Mouse (Mus musculus): Measurements from ENCODE around the gene Me3. TPM values are rescaled to one million over a fixed set of nuclear protein-coding genes. Genes with fewer than 3 reads are reported as not detected.

The Me3 gene
- total RNA-seq, 1 experiment, result 0.13 TPM

DNA sequence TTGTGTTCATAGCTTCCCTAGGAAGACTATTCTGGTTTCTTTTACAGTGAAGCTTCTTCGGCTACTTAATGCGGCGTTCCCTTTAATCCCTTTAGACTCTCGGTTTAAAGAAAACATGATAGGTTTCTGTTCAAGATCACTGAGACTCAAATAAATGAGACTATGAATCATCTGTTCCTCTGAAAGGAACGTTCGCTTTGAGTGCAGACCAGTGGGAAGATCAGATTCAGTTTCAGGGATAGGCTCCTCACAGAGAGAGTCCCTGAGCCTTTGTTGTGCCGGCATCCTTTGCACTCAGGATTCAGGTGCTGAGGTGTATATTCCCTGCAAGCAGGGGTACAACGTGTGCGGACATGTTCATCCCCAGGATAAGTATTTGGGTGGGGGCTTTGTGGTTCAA, 25.0 kb downstream of the Me3 start:
- Histone ChIP-seq H3K9ac (ENCODE audit: insufficient read depth, low read depth, low read length, poor library complexity, severe bottlenecking) (no peak overlapping the region), H3K4me1 (ENCODE audit: control insufficient read depth in 2 of 2, insufficient read depth in 2 of 2, low read length in 2 of 2, poor library complexity in 1 of 2) (no peaks in the 10 kb centered on the region), H3K27ac (ENCODE audit: insufficient read depth, low read depth, low read length, poor library complexity, severe bottlenecking) (no peak overlapping the region), H3K4me3 (ENCODE audit: insufficient read depth in 1 of 2, low read depth in 1 of 2, low read length in 2 of 2, poor library complexity in 1 of 2, severe bottlenecking in 1 of 2) (no peak overlapping the region), H3K9me3 (ENCODE audit: control insufficient read depth, insufficient read depth, low read depth, low read length) (no peaks in the 10 kb centered on the region), H3K36me3 (ENCODE audit: control insufficient read depth, insufficient read depth, low read length, poor library complexity, severe bottlenecking) (no peaks in the 10 kb centered on the region)
- DNase-seq (ENCODE audit: low read depth, low spot score), result no peak
- in situ Hi-C loops (cut with MboI; ENCODE audit: low sequenced_read_pairs in 2 of 2, unreplicated experiment in 2 of 2), result no loop called here
- TF ChIP-seq HCFC1 (IDR thresholded peaks at IDR 0.05; ENCODE audit: borderline replicate concordance, insufficient read depth, low read length), result no peak
- TF ChIP-seq ZNF384 (IDR thresholded peaks at IDR 0.05; ENCODE audit: low read depth, low read length), result no peak
- no peak for TF ChIP-seq CHD2 (IDR thresholded peaks at IDR 0.05; ENCODE audit: low read depth, low read length)
- no peak for TF ChIP-seq MAFK (IDR thresholded peaks at IDR 0.05; ENCODE audit: insufficient read depth, low read depth, low read length)
- TF ChIP-seq ZC3H11A (IDR thresholded peaks at IDR 0.05; ENCODE audit: borderline replicate concordance, low read depth, low read length), result no peak

DNA sequence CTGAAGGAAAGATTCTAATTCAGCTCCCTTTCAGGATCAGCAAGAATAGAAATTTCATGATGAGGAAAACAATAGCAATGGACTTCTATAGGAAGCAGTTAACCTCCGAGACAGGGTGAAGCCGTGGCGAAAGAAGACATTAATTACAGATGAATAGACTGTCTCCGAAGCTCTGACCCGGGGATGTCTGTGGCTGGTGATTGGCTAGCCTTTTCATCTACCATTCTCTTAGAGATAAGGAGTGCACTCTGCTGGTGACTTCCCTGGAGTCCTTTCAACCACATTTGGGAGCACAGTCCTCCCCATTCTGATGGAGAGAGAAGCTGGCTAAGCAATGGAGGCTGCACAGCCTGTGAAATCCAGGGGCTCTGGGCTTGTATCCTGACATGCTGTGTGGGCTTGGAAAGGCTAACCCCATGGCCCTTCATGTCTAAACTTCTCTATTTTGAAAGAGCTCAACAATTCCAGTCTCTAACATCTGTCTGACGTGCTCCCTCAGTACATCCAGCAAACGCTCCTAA, 25.6 kb downstream of the Me3 start:
- H3K4me1 ChIP-seq (ENCODE audit: control insufficient read depth in 2 of 2, insufficient read depth in 2 of 2, low read length in 2 of 2, poor library complexity in 1 of 2), result no peaks in the 10 kb centered on the region
- in situ Hi-C loops (cut with MboI; ENCODE audit: low sequenced_read_pairs in 2 of 2, unreplicated experiment in 2 of 2), result no loop called here
- H3K27ac ChIP-seq (ENCODE audit: insufficient read depth, low read depth, low read length, poor library complexity, severe bottlenecking), result no peak overlapping the region
- no peak for DNase-seq (ENCODE audit: low read depth, low spot score)
- H3K9me3 ChIP-seq (ENCODE audit: control insufficient read depth, insufficient read depth, low read depth, low read length), result no peaks in the 10 kb centered on the region
- no peak overlapping the region for H3K9ac ChIP-seq (ENCODE audit: insufficient read depth, low read depth, low read length, poor library complexity, severe bottlenecking)
- no peaks in the 10 kb centered on the region for H3K36me3 ChIP-seq (ENCODE audit: control insufficient read depth, insufficient read depth, low read length, poor library complexity, severe bottlenecking)
- TF ChIP-seq CHD2 (IDR thresholded peaks at IDR 0.05; ENCODE audit: low read depth, low read length) (no peak), ZNF384 (IDR thresholded peaks at IDR 0.05; ENCODE audit: low read depth, low read length) (no peak), HCFC1 (IDR thresholded peaks at IDR 0.05; ENCODE audit: borderline replicate concordance, insufficient read depth, low read length) (no peak), MAFK (IDR thresholded peaks at IDR 0.05; ENCODE audit: insufficient read depth, low read depth, low read length) (no peak), ZC3H11A (IDR thresholded peaks at IDR 0.05; ENCODE audit: borderline replicate concordance, low read depth, low read length) (no peak)
- H3K4me3 ChIP-seq (ENCODE audit: insufficient read depth in 1 of 2, low read depth in 1 of 2, low read length in 2 of 2, poor library complexity in 1 of 2, severe bottlenecking in 1 of 2), result no peak overlapping the region

DNA sequence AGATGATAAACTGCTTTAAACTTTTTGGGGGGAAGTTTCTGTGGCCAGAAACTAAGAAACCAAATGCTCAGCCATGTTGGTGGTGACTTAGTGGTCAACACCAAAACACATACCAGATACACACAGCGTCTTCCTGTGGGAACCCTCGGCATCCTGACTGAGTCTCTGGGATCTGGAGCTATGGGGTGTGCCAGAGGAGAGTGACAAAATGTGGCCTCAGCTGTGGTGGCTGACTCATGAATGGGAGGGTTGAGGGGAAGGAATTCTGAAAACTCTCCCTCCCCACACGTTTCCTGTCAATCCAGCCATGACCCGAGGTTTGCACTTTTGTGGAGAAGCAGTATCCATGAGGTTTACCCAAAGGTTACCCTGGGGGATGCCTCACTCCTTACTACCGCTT, 32.0 kb downstream of the Me3 start:
- no peak overlapping the region for H3K9ac ChIP-seq (ENCODE audit: insufficient read depth, low read depth, low read length, poor library complexity, severe bottlenecking)
- no peaks in the 10 kb centered on the region for H3K9me3 ChIP-seq (ENCODE audit: control insufficient read depth, insufficient read depth, low read depth, low read length)
- TF ChIP-seq ZC3H11A (IDR thresholded peaks at IDR 0.05; ENCODE audit: borderline replicate concordance, low read depth, low read length) (no peak), ZNF384 (IDR thresholded peaks at IDR 0.05; ENCODE audit: low read depth, low read length) (no peak), MAFK (IDR thresholded peaks at IDR 0.05; ENCODE audit: insufficient read depth, low read depth, low read length) (no peak), CHD2 (IDR thresholded peaks at IDR 0.05; ENCODE audit: low read depth, low read length) (no peak), HCFC1 (IDR thresholded peaks at IDR 0.05; ENCODE audit: borderline replicate concordance, insufficient read depth, low read length) (no peak)
- H3K4me1 ChIP-seq (ENCODE audit: control insufficient read depth in 2 of 2, insufficient read depth in 2 of 2, low read length in 2 of 2, poor library complexity in 1 of 2), result no peaks in the 10 kb centered on the region
- no peak overlapping the region for H3K4me3 ChIP-seq (ENCODE audit: insufficient read depth in 1 of 2, low read depth in 1 of 2, low read length in 2 of 2, poor library complexity in 1 of 2, severe bottlenecking in 1 of 2)
- no peak overlapping the region for H3K27ac ChIP-seq (ENCODE audit: insufficient read depth, low read depth, low read length, poor library complexity, severe bottlenecking)
- no peaks in the 10 kb centered on the region for H3K36me3 ChIP-seq (ENCODE audit: control insufficient read depth, insufficient read depth, low read length, poor library complexity, severe bottlenecking)
- in situ Hi-C loops (cut with MboI; ENCODE audit: low sequenced_read_pairs in 2 of 2, unreplicated experiment in 2 of 2), result no loop called here
- DNase-seq (ENCODE audit: low read depth, low spot score), result no peak

DNA sequence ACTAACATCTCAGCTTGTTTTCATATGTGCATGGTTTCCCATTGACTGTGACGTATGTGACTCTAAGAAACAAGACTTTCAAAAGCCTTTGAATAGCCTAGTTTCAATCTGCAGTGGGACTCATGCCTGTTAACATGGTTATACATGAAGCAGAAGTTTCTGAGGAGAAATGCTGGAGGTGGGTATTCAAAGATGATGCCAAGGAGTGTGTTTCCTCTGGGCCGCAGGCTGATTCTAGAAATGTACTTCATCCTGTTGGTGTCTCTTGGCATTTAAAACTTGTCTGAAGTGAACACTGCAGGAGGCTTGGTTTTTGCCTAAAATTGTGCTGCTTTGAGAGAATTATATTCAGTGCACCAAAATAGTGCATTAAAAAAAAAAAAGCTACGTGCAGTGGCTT, 34.2 kb downstream of the Me3 start:
- no peak overlapping the region for H3K9ac ChIP-seq (ENCODE audit: insufficient read depth, low read depth, low read length, poor library complexity, severe bottlenecking)
- DNase-seq (ENCODE audit: low read depth, low spot score), result no peak
- no peak overlapping the region for H3K27ac ChIP-seq (ENCODE audit: insufficient read depth, low read depth, low read length, poor library complexity, severe bottlenecking)
- no peak overlapping the region for H3K4me3 ChIP-seq (ENCODE audit: insufficient read depth in 1 of 2, low read depth in 1 of 2, low read length in 2 of 2, poor library complexity in 1 of 2, severe bottlenecking in 1 of 2)
- TF ChIP-seq ZC3H11A (IDR thresholded peaks at IDR 0.05; ENCODE audit: borderline replicate concordance, low read depth, low read length), result no peak
- TF ChIP-seq HCFC1 (IDR thresholded peaks at IDR 0.05; ENCODE audit: borderline replicate concordance, insufficient read depth, low read length), result no peak
- no peak for TF ChIP-seq CHD2 (IDR thresholded peaks at IDR 0.05; ENCODE audit: low read depth, low read length)
- no peak for TF ChIP-seq ZNF384 (IDR thresholded peaks at IDR 0.05; ENCODE audit: low read depth, low read length)
- no peak for TF ChIP-seq MAFK (IDR thresholded peaks at IDR 0.05; ENCODE audit: insufficient read depth, low read depth, low read length)
- H3K36me3 ChIP-seq (ENCODE audit: control insufficient read depth, insufficient read depth, low read length, poor library complexity, severe bottlenecking), result no peaks in the 10 kb centered on the region
- no peaks in the 10 kb centered on the region for H3K9me3 ChIP-seq (ENCODE audit: control insufficient read depth, insufficient read depth, low read depth, low read length)
- in situ Hi-C loops (cut with MboI; ENCODE audit: low sequenced_read_pairs in 2 of 2, unreplicated experiment in 2 of 2), result no loop called here
- no peaks in the 10 kb centered on the region for H3K4me1 ChIP-seq (ENCODE audit: control insufficient read depth in 2 of 2, insufficient read depth in 2 of 2, low read length in 2 of 2, poor library complexity in 1 of 2)

DNA sequence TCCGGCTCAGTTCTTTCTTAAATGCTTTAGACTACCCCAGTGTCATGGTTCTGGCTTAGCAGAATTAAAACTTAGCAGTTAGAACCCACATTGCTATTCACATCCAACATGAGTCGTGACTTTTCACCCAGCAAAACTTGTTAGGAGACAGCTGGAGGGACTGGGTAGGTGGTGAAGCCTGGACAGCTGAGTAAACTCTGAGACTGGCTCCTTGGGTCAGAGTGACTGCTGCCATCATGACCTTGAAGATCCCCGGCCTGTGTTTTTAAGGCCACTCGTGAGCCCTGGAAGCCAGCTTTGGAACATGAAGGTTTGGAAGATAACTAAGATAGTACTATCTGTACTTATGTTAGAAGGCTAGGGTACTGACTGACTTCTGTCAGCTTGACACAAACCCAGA, 35.4 kb downstream of the Me3 start:
- Histone ChIP-seq H3K9me3 (ENCODE audit: control insufficient read depth, insufficient read depth, low read depth, low read length) (no peaks in the 10 kb centered on the region), H3K4me3 (ENCODE audit: insufficient read depth in 1 of 2, low read depth in 1 of 2, low read length in 2 of 2, poor library complexity in 1 of 2, severe bottlenecking in 1 of 2) (no peak overlapping the region), H3K36me3 (ENCODE audit: control insufficient read depth, insufficient read depth, low read length, poor library complexity, severe bottlenecking) (no peaks in the 10 kb centered on the region), H3K27ac (ENCODE audit: insufficient read depth, low read depth, low read length, poor library complexity, severe bottlenecking) (no peak overlapping the region), H3K9ac (ENCODE audit: insufficient read depth, low read depth, low read length, poor library complexity, severe bottlenecking) (no peak overlapping the region), H3K4me1 (ENCODE audit: control insufficient read depth in 2 of 2, insufficient read depth in 2 of 2, low read length in 2 of 2, poor library complexity in 1 of 2) (no peaks in the 10 kb centered on the region)
- in situ Hi-C loops (cut with MboI; ENCODE audit: low sequenced_read_pairs in 2 of 2, unreplicated experiment in 2 of 2), result no loop called here
- no peak for DNase-seq (ENCODE audit: low read depth, low spot score)
- TF ChIP-seq HCFC1 (IDR thresholded peaks at IDR 0.05; ENCODE audit: borderline replicate concordance, insufficient read depth, low read length) (no peak), CHD2 (IDR thresholded peaks at IDR 0.05; ENCODE audit: low read depth, low read length) (no peak), ZC3H11A (IDR thresholded peaks at IDR 0.05; ENCODE audit: borderline replicate concordance, low read depth, low read length) (no peak), ZNF384 (IDR thresholded peaks at IDR 0.05; ENCODE audit: low read depth, low read length) (no peak), MAFK (IDR thresholded peaks at IDR 0.05; ENCODE audit: insufficient read depth, low read depth, low read length) (no peak)
